Mouse (Mus musculus) adrenal gland, adult 10 weeks (tissue): Measurements from ENCODE around the gene Csrp3. TPM values are rescaled to one million over a fixed set of nuclear protein-coding genes. Genes with fewer than 3 reads are reported as not detected.

Experiments used
- polyA plus RNA-seq: library from polyadenylated mRNA; stranded (reverse); fragments of 350-450 nt; fragmentation: Illumina TruSeq; extraction: RNeasy Lipid Tissue Mini Kit (QIAGEN cat#74804); gene quantifications from one replicate; pipeline ENCODE4 v1.2.3, GENCODE M21; 2014; ENCODE audit warnings: low read depth, low replicate concordance

Csrp3 gene
- polyA plus RNA-seq: not detected

DNA sequence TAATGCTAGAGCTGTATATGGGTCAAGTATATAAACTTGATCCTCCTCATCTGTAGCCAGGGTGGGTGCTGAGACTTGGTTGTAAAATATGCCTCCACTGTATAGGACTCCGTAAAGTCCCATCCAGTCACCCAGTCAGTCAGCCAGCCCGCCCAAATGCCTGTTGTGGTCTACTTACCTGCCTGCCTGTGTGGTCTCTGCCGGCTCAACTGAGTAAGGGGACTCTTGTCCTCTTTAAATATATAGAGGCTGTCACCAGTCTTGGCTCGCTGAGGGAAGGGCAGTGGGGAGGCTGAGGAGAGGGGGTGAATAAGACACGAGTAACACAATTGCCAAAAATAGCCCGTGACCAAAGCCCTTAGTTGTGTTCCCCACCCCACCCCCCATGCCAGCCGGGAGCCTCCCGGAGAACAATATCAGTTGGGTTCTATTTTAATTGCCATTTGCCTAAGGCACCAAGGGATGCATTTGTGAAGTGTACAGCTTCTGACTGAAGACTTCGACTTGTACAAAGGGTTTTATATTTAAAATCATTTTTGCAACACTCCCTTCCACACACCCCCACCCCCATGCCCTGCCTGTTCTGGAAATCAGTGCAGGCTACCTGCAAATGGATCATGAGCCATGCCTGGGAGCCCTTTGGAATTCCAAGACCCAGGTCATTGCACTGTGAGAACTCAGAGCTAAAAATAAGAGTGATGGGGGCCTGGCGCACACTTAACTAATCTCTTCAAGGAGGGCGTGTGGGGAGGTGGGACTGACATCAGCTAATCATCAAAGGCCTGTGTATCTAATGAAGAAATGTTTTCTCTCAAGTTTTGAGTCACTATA is at the start of gene Csrp3:
Gene Csrp3, minus strand, starts transcription at position 214 of the 831 bp plus-strand sequence.

DNA sequence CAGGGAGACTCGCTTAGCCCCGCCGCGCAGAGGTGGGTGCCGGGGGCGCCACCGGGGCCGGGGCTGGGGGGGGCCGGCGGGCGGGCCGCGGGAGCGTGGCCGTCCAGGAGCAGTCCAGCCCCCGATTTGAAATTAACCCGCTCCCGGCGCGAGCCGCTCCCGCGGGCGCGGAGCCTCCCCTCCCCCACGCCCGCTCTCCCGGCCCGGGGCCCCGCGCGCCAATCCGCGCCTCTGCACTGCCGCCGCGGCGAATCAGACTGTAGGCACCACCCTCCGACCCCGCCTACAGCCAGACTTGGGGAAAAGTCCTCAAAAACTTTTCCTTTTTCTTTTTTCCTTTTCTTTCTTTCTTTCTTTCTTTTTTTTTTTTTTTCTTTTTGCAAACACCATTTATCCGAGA is 33.7 kb upstream of the Csrp3 start, which contains the start of gene E2f8:
Gene E2f8, minus strand, starts transcription at position 111 of the 400 bp plus-strand sequence.

DNA sequence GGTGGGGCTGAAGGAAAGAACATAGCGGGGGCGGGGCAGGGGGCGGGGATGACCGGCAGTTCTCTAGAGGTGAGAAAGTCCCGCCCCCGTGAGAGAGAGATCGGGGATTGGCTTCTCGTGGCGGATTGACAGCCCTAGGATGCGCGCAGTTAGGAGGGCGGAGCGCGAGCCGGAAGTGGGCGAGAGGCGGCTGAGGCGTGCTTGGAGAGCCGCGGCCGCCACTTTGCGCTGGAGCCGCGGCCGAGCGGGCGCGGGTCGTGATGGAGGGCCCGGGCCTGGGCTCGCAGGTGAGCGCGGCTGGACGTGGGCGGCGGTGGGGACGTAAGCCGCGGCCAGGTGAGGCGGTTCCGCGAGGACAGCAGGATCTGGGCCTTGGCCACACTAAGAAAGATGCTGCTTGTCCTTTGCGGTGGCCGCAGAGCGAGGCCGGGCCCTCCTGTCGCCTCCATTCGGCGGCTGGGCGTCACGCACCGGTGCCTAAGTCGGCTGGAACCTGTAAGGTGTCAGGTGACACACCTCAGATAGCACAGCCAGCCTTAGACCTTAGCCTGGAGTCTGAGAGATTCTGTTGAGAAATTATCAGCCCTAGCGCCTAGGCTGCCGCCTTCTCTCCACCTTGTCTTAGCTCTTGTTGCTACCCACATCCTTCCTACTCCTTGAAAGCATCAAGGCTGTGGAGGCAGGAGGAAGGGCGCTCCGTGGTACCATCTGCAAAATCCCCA is 58.8 kb downstream of the Csrp3 start, which contains the start of gene Zdhhc13:
Gene Zdhhc13, plus strand, starts transcription at position 153 of the 722 bp plus-strand sequence.

Other genes with a start within 250 kb of the Csrp3 start
- not detected for gene Mrgprb3, start 204.2 kb downstream of the Csrp3 start, polyA plus RNA-seq
- gene Zdhhc13, start 59.0 kb downstream of the Csrp3 start, polyA plus RNA-seq: 25.0 TPM
- 1.8 TPM for gene E2f8, start 33.6 kb upstream of the Csrp3 start, polyA plus RNA-seq
- gene Nav2, start 60.7 kb upstream of the Csrp3 start, polyA plus RNA-seq: 1.2 TPM